Mouse (Mus musculus) ES-E14 (cell line): ENCODE data around the gene Gnl1.

ENCODE experiments used
- CHD2 ChIP-seq: IDR thresholded peaks from 2 replicates; pipeline ENCODE4 v1.6.1; 2014; ENCODE audit warnings: mild to moderate bottlenecking, low read depth, low read length, inconsistent platforms
- HCFC1 ChIP-seq: IDR thresholded peaks from 2 replicates; pipeline ENCODE4 v1.6.1; 2012; ENCODE audit warnings: low read length, inconsistent platforms, borderline replicate concordance; ENCODE audit not compliant: insufficient read depth

DNA sequence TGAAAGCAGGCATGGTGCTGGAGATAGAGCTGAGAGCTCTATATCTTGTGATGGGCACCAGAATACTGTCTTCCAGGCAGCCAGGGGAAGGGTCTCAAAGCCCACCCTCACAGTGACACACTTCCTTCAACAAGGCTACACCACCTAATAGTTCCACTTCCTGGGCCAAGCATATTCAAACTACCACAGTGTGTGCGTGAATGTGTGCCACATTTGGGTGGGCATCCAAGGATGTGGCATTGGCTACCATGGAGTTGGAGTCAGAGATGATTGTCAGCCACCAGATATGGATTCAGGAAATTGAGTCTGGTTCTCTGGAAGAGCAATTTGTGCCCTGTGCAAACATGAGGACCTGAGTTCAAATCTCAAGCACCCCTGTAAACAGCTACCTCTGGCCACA lies 41.7 kb downstream of the Gnl1 start:
- TF ChIP-seq CHD2 (no peak), HCFC1 (no peak)
